Mouse (Mus musculus) ES-Bruce4 (cell line): ENCODE results near the gene Ralbp1.

ENCODE experiments used
- CTCF ChIP-seq: IDR thresholded peaks from one replicate; pipeline ENCODE4 v1.8.1; 2011; ENCODE audit warnings: low read depth, low read length
- POLR2A ChIP-seq: IDR thresholded peaks from one replicate; pipeline ENCODE4 v1.8.1; 2011; ENCODE audit warnings: low read length; ENCODE audit not compliant: insufficient read depth

GRCm38 (mm10) chr17:65827904-65828303, 57.7 kb downstream of the Ralbp1 start:
- TF ChIP-seq POLR2A (no peak), CTCF (no peak)
